Mouse (Mus musculus): ENCODE data around the gene Exoc7. TPM values are rescaled to one million over a fixed set of nuclear protein-coding genes. Genes with fewer than 3 reads are reported as not detected.

The Exoc7 gene
- polyA plus RNA-seq, 1 experiment from 2014 or later: 44.6 TPM

DNA sequence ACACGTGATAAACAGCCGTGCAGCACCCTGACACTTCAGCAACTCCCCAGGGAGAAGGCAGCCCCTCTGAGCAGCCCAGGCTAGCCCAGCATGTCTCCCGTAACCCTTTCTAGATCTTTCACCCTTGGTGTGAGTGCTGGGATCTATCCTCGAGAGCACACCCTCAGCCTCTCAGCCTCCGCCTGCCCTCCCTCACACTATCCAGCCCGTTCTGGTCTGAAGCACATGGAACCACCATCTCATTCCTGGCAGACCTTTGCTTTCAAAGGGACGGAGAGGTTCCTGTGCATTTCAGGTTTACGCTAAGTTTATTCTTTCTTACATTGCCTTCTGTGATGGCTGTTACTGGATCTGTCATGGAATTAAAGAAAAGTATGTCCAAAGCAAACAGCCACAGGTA is 62.5 kb downstream of the Exoc7 start:
- Histone ChIP-seq H3K27ac (ENCODE audit: low read depth, low read length) (no peak overlapping the region), H3K36me3 (ENCODE audit: control insufficient read depth, insufficient read depth) (peaks cover 58% of the 10 kb centered on the region), H3K4me2 (replicated peaks; ENCODE audit: low read depth) (no peak overlapping the region), H3K4me1 (replicated peaks; ENCODE audit: control insufficient read depth, insufficient read depth, low read length) (peaks cover 7% of the 10 kb centered on the region), H3K27me3 (replicated peaks; ENCODE audit: control insufficient read depth, insufficient read depth, low read length) (no peaks in the 10 kb centered on the region), H3K9me3 (ENCODE audit: control insufficient read depth) (no peaks in the 10 kb centered on the region), H3K9ac (ENCODE audit: low read depth, low read length) (no peak overlapping the region), H3K4me3 (ENCODE audit: low read depth, low read length) (no peak overlapping the region)
- ATAC-seq: no peak
- TF ChIP-seq CTCF (IDR thresholded peaks at IDR 0.05; ENCODE audit: low read depth): no peak
- WGBS: 74% methylated on average over 8 of the region's 8 CpGs

DNA sequence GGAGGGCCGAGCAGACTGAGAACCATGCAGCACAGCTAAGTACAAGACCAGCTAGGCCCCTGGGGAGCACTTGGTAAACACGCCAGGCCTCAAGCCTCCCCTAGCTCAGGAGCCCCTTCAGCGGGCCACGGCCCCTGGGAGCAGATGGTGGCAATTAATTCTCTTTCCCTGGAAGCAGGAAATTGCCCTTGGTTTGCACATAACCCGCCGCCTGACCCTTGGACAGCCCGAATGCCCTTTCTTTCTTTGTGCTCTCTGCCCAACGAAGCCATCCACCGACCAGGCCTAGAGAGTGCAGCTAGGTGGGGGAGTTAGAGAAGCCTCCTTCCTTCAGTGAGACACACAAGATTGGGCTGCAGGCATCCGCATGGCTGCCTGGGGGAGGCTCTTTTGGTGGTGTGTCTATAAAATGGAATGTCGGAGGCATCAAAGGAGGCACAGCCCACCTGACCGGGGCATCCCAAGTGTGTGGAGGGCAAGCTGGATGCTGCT is 65.2 kb downstream of the Exoc7 start:
- Histone ChIP-seq H3K27ac (ENCODE audit: low read depth, low read length) (peak overlapping the region; percentile 64), H3K27me3 (replicated peaks; ENCODE audit: control insufficient read depth, insufficient read depth, low read length) (no peaks in the 10 kb centered on the region), H3K36me3 (ENCODE audit: control insufficient read depth, insufficient read depth) (peaks cover 31% of the 10 kb centered on the region), H3K9me3 (ENCODE audit: control insufficient read depth) (no peaks in the 10 kb centered on the region), H3K9ac (ENCODE audit: low read depth, low read length) (0 out of 2 replicates have a peak overlapping the region, but pooled peaks have one; percentile 26), H3K4me1 (replicated peaks; ENCODE audit: control insufficient read depth, insufficient read depth, low read length) (peaks cover 7% of the 10 kb centered on the region), H3K4me3 (ENCODE audit: low read depth, low read length) (no peak overlapping the region), H3K4me2 (replicated peaks; ENCODE audit: low read depth) (no peak overlapping the region; the same call in 1 of the 2 replicates)
- ATAC-seq: no peak
- no peak for TF ChIP-seq CTCF (IDR thresholded peaks at IDR 0.05; ENCODE audit: low read depth)
- 26% methylated on average over 12 of the region's 12 CpGs for WGBS

DNA sequence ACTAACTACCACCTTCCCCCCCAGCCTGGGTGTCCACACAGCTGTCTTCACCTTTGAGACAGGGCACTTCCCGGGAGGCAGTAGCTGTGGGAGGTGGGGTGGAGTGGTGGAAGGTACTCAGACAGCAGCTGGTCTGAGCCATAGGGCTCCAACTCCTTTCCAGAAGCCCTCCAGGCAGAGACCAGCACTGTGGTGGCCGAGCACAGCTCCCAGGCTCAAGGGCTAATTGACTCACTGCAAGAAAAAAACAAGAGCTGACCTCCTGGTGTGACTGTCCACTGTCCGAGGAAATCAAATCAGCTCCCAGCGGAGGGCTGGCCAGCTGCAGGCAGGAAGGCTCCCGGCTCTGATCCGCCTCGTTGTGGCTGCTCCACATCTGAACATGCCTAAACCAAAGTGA is 67.2 kb downstream of the Exoc7 start:
- H3K9me3 ChIP-seq (ENCODE audit: control insufficient read depth): no peaks in the 10 kb centered on the region
- peaks cover 7% of the 10 kb centered on the region for H3K4me1 ChIP-seq (replicated peaks; ENCODE audit: control insufficient read depth, insufficient read depth, low read length)
- H3K27me3 ChIP-seq (replicated peaks; ENCODE audit: control insufficient read depth, insufficient read depth, low read length): no peaks in the 10 kb centered on the region
- no peak overlapping the region for H3K4me3 ChIP-seq (ENCODE audit: low read depth, low read length)
- H3K9ac ChIP-seq (ENCODE audit: low read depth, low read length): no peak overlapping the region
- H3K36me3 ChIP-seq (ENCODE audit: control insufficient read depth, insufficient read depth): peaks cover 11% of the 10 kb centered on the region
- no peak for ATAC-seq
- H3K4me2 ChIP-seq (replicated peaks; ENCODE audit: low read depth): no peak overlapping the region
- TF ChIP-seq CTCF (IDR thresholded peaks at IDR 0.05; ENCODE audit: low read depth): no peak
- H3K27ac ChIP-seq (ENCODE audit: low read depth, low read length): no peak overlapping the region
- WGBS: 46% methylated on average over 7 of the region's 7 CpGs

Other genes with a start within 250 kb of the Exoc7 start
- 1.1 and 1.2 TPM in 2 replicates for gene Unc13d, start 229.3 kb downstream of the Exoc7 start, polyA plus RNA-seq (2015; fragmentation: Nextera tagmentation; extraction: Ambion mirVana)
- gene Wbp2, start 220.2 kb downstream of the Exoc7 start, polyA plus RNA-seq (2015; fragmentation: Nextera tagmentation; extraction: Ambion mirVana): 179 and 201 TPM in 2 replicates
- 15.7 and 16.1 TPM in 2 replicates for gene Trim47, start 180.0 kb downstream of the Exoc7 start, polyA plus RNA-seq (2015; fragmentation: Nextera tagmentation; extraction: Ambion mirVana)
- 3.1 and 3.3 TPM in 2 replicates for gene Trim65, start 176.1 kb downstream of the Exoc7 start, polyA plus RNA-seq (2015; fragmentation: Nextera tagmentation; extraction: Ambion mirVana)
- 35.6 and 38.5 TPM in 2 replicates for gene Mrpl38, start 168.4 kb downstream of the Exoc7 start, polyA plus RNA-seq (2015; fragmentation: Nextera tagmentation; extraction: Ambion mirVana)
- 3.7 and 4.8 TPM in 2 replicates for gene Fbf1, start 139.1 kb downstream of the Exoc7 start, polyA plus RNA-seq (2015; fragmentation: Nextera tagmentation; extraction: Ambion mirVana)
- 64.6 and 66.8 TPM in 2 replicates for gene Ten1, start 108.4 kb downstream of the Exoc7 start, polyA plus RNA-seq (2015; fragmentation: Nextera tagmentation; extraction: Ambion mirVana)
- 98.9 and 114 TPM in 2 replicates for gene Acox1, start 108.2 kb downstream of the Exoc7 start, polyA plus RNA-seq (2015; fragmentation: Nextera tagmentation; extraction: Ambion mirVana)
- 1.2 and 1.3 TPM in 2 replicates for gene Evpl, start 69.2 kb downstream of the Exoc7 start, polyA plus RNA-seq (2015; fragmentation: Nextera tagmentation; extraction: Ambion mirVana)
- gene Srp68, start 33.0 kb downstream of the Exoc7 start, polyA plus RNA-seq (2015; fragmentation: Nextera tagmentation; extraction: Ambion mirVana): 45.2 and 48.7 TPM in 2 replicates
- 0.10 and 0.29 TPM in 2 replicates for gene Galr2, start 26.3 kb downstream of the Exoc7 start, polyA plus RNA-seq (2015; fragmentation: Nextera tagmentation; extraction: Ambion mirVana)
- gene Foxj1, start 28.2 kb upstream of the Exoc7 start, polyA plus RNA-seq (2015; fragmentation: Nextera tagmentation; extraction: Ambion mirVana): 0.09 TPM in 1 of 2 replicates, not detected in the other
- gene Rnf157, start 105.8 kb upstream of the Exoc7 start, polyA plus RNA-seq (2015; fragmentation: Nextera tagmentation; extraction: Ambion mirVana): 4.9 and 6.6 TPM in 2 replicates
- gene Ubald2, start 126.9 kb upstream of the Exoc7 start, polyA plus RNA-seq (2015; fragmentation: Nextera tagmentation; extraction: Ambion mirVana): 60.2 and 60.6 TPM in 2 replicates
- gene Qrich2, start 159.0 kb upstream of the Exoc7 start, polyA plus RNA-seq (2015; fragmentation: Nextera tagmentation; extraction: Ambion mirVana): 0.14 TPM in 1 of 2 replicates, not detected in the other
- gene Prpsap1, start 187.0 kb upstream of the Exoc7 start, polyA plus RNA-seq (2015; fragmentation: Nextera tagmentation; extraction: Ambion mirVana): 177 and 194 TPM in 2 replicates
- 2.5 and 3.3 TPM in 2 replicates for gene Sphk1, start 223.7 kb upstream of the Exoc7 start, polyA plus RNA-seq (2015; fragmentation: Nextera tagmentation; extraction: Ambion mirVana)

Measured in intestine, postnatal 0 days (tissue).